Mouse (Mus musculus) thymus, adult 2 months (tissue): ENCODE measurements around the gene Cyb5r1. TPM values are rescaled to one million over a fixed set of nuclear protein-coding genes. Genes with fewer than 3 reads are reported as not detected.

Source experiments
- DNase-seq: peaks from one replicate; pipeline ENCODE4 v3.0.0; 2021
- H3K27ac ChIP-seq: fragments of 200-500 bp; 2 replicates; pipeline ENCODE4 v1.5.1; 2012; ENCODE audit warnings: low read length, control low read depth; ENCODE audit not compliant: control insufficient read depth, insufficient read depth
- H3K27me3 ChIP-seq: fragments of 200-500 bp; 2 replicates; pipeline ENCODE4 v1.6.1; 2012; ENCODE audit warnings: mild to moderate bottlenecking, low read length, moderate library complexity, mixed read lengths; ENCODE audit not compliant: control insufficient read depth, insufficient read depth
- H3K36me3 ChIP-seq: fragments of 200-500 bp; 2 replicates; pipeline ENCODE4 v1.6.1; 2012; ENCODE audit warnings: mild to moderate bottlenecking, low read length, moderate library complexity; ENCODE audit not compliant: control insufficient read depth, insufficient read depth
- H3K4me1 ChIP-seq: fragments of 200-500 bp; replicated peaks from 2 replicates; pipeline ENCODE4 v1.6.1; 2012; ENCODE audit warnings: low read length; ENCODE audit not compliant: control insufficient read depth, insufficient read depth
- H3K4me3 ChIP-seq: fragments of 200-500 bp; 2 replicates; pipeline ENCODE4 v1.5.1; 2012; ENCODE audit warnings: mild to moderate bottlenecking, low read length, control low read depth, moderate library complexity; ENCODE audit not compliant: control insufficient read depth, insufficient read depth
- CTCF ChIP-seq: fragments of 200-500 bp; IDR thresholded peaks from 2 replicates; pipeline ENCODE4 v1.5.1; 2012; ENCODE audit warnings: mild to moderate bottlenecking, control low read depth, low read length, moderate library complexity, borderline replicate concordance; ENCODE audit not compliant: control insufficient read depth, poor library complexity, insufficient read depth; ENCODE audit errors: extremely low read depth
- POLR2A ChIP-seq: fragments of 200-500 bp; IDR thresholded peaks from 2 replicates; pipeline ENCODE4 v1.6.1; 2012; ENCODE audit warnings: mild to moderate bottlenecking, low read length, control low read depth, moderate library complexity; ENCODE audit not compliant: control insufficient read depth, poor library complexity, insufficient read depth; ENCODE audit errors: extremely low read depth
- WGBS: fragments of 180-500 bp; shearing (Covaris S2); methylation state at CpG from one replicate; pipeline ENCODE4 v1.1.7; 2018; 5-methylcytosine and 5-hydroxymethylcytosine counted together
- polyA plus RNA-seq: library from polyadenylated mRNA; depleted of rRNA; stranded (reverse); fragments of >200 nt; gene quantifications from 2 replicates; pipeline ENCODE4 v1.2.3, GENCODE M21; 2012

The Cyb5r1 gene
- polyA plus RNA-seq, 1 experiment, result 47.2 TPM

DNA sequence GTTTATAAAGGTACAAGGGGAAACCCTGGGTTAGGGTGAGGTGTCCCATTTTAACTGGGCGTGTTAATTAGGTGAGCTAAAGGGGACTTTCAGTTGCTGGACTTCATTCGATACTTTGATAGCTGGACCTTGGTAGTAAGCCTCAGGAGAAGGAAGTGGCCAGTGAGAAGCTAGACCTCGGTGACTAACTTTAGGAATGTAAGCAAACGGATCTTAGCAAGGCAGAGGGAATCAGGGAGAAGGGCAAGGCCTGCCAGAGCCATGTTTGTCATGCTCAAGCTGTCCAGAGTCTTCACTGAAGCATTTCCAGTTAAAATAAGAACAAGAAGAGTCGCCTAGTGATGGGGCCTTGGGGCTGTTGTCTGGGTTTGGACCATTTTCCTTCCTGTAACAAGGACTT, 39.9 kb upstream of the Cyb5r1 start:
- TF ChIP-seq CTCF (no peak), POLR2A (no peak)
- Histone ChIP-seq H3K36me3 (no peaks in the 10 kb centered on the region), H3K4me3 (no peak overlapping the region), H3K4me1 (peaks cover 5% of the 10 kb centered on the region), H3K27ac (no peak overlapping the region), H3K27me3 (no peaks in the 10 kb centered on the region)
- DNase-seq, result no peak
- WGBS, result 79% methylated on average over 5 of the region's 5 CpGs

DNA sequence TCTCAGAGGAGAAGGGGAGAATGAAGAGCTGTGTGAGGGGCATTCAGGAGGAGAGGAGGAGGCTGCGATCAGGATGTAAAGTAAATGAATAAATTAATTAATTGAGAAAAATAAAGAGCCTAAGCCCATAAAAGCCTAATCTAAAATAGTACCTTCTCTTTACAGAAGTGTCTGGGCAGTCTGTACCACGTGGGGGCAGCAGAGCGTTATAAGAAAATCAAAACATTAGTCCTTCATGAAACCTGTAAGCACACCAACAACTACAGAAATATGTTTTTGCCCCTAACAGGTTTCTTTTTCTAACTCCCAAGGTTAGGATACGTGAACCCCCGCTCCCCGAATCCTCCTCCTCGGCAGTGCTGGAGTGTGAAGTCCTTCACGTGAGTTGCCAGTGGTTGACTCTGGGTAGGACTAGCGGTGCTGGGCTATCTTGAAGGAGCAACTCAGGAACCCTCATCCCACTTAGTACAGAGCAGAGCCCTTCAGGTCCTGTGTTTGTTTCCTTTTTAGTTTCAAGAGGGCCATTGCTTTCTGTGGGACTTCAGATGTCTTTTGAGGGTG, 36.5 kb upstream of the Cyb5r1 start:
- Histone ChIP-seq H3K4me3 (no peak overlapping the region), H3K4me1 (no peaks in the 10 kb centered on the region), H3K36me3 (no peaks in the 10 kb centered on the region), H3K27me3 (no peaks in the 10 kb centered on the region), H3K27ac (no peak overlapping the region)
- 56% methylated on average over 9 of the region's 9 CpGs for WGBS
- TF ChIP-seq POLR2A, result no peak
- no peak for TF ChIP-seq CTCF
- DNase-seq, result peak; percentile 53

DNA sequence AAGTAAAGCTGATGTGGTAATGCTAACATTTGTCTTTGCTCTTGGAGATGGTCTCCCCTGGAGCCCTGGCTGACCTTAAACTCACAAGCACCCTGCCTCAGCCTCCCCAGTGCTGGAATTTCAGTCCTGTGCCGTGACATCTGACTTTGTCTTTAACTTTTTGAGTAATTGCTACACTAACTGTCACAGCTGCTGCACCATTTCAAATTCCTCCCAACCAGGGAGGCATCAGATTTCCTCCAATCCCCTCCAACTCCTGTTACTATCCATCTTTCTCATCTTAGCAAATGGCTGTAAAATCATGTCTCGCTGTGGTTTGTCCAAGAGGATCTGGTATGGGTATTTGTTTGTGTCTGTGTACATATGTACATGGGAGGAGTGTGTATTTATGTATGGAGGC, 31.2 kb upstream of the Cyb5r1 start:
- TF ChIP-seq CTCF, result no peak
- Histone ChIP-seq H3K27ac (no peak overlapping the region), H3K27me3 (no peaks in the 10 kb centered on the region), H3K36me3 (no peaks in the 10 kb centered on the region), H3K4me3 (no peak overlapping the region), H3K4me1 (no peaks in the 10 kb centered on the region)
- WGBS, result 85% methylated on average over 2 of the region's 2 CpGs
- no peak for DNase-seq

DNA sequence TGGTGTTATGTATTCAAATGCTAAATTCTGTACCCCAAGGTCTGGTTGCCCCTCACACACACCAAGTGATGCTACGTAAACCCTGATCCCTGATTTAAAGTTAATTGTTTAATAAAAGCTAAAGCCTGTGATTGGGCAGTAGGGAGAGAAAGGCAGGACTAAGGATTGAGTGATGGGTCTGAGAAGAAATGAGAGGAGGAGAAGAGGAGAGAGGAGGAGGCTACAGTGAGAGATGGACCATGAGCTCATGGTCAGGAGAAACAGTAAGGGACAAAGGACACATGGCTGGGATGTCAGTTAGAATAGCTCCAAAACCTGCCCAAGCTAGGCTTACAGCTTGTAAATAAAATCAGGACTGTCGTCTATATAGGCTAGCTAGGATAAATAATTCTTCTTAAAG, 24.3 kb upstream of the Cyb5r1 start:
- DNase-seq, result no peak
- no peaks in the 10 kb centered on the region; the same call in 1 of the 2 replicates for H3K27me3 ChIP-seq
- H3K27ac ChIP-seq, result no peak overlapping the region
- WGBS, result 92% methylated on average over 2 of the region's 2 CpGs
- peaks cover 7% of the 10 kb centered on the region; the same call in 1 of the 2 replicates for H3K4me1 ChIP-seq
- H3K36me3 ChIP-seq, result no peaks in the 10 kb centered on the region
- no peak overlapping the region for H3K4me3 ChIP-seq
- TF ChIP-seq CTCF (no peak), POLR2A (no peak)

DNA sequence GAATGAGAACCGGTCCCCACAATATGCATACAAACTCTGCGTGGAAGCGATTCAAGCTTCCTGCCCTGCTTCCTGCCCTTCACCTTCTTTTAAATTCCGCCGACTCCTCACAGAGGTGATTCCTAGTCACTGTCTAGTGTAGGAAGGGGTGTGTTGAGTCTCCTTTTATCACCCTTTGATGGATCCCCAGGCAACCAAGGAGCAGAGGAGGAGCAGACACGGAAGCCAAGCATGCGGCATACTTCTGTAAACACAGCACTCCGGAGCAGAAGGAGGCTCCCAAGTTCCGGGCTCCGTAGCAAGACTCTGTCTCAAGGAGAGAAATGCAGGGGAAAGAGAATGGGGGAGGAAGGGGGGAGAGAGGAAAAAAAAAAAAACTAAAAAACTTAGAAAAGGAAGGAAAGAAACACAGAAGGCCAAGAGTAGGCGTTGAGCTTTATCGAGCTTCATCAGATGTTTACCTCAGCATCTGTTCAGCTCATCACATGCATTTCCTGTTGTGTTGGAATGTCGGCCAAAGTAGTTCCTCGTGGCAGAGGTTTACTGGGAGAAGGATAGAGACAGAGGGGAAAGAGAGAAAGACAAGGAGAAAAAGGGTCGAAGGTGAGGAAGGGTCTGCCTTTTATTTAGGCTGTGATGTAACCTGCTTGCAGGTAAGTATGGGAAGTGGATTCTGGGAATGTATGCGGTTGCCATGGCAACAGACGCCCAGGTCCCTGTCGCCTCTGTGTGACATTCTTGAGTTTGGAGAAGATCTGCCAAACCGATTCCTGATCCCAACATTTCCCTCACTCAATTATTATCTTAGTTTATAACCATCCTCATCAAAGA, 23.3 kb upstream of the Cyb5r1 start:
- no peak overlapping the region for H3K27ac ChIP-seq
- WGBS, result 10% methylated on average over 19 of the region's 19 CpGs
- H3K4me1 ChIP-seq, result peaks cover 7% of the 10 kb centered on the region; the same call in 1 of the 2 replicates
- H3K4me3 ChIP-seq, result no peak overlapping the region
- TF ChIP-seq CTCF, result no peak
- TF ChIP-seq POLR2A, result no peak
- H3K36me3 ChIP-seq, result no peaks in the 10 kb centered on the region
- no peaks in the 10 kb centered on the region; the same call in 1 of the 2 replicates for H3K27me3 ChIP-seq
- no peak for DNase-seq

DNA sequence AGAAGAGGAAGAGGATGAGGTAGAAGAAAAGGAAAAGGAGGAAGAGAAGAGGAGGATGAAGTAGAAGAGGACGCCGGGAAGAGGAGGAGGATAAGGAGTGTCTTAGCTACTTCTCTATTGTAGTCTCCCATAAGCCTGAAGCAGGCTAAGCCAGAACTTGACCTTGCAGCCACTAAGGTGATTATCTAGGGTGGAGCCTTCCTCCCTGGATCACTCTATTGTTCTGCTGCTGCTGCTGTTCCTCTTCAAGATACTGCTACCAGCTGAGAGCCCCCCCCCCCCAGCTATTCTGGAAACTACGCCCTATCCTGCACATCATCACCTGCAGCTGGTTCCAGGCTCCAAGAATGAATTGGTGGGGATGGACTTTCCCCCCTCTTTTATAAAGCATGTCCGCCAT, 20.8 kb upstream of the Cyb5r1 start:
- H3K36me3 ChIP-seq, result no peaks in the 10 kb centered on the region
- H3K4me3 ChIP-seq, result no peak overlapping the region
- TF ChIP-seq POLR2A (no peak), CTCF (no peak)
- H3K27me3 ChIP-seq, result no peaks in the 10 kb centered on the region; the same call in 1 of the 2 replicates
- no peak for DNase-seq
- H3K27ac ChIP-seq, result no peak overlapping the region
- WGBS, result 90% methylated on average over 4 of the region's 4 CpGs
- H3K4me1 ChIP-seq, result peaks cover 7% of the 10 kb centered on the region; the same call in 1 of the 2 replicates

DNA sequence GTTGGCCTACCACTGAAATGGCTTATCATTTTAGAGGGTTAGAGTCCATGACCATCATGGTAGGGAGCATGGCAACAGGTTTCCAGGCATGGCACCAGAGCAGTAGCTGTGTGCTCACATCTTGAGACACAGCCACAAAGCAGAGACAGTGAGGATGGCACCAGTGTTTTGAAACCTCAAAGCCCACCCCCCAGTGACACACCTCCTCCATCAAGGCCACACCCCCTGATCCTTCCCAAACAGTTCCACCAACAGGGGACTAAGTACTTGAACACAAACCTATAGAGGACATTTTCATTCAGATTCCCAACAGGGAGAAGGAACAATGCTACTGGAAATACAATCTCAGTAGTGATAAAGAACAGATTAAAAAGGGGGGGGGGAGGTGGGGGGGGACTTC, 20.2 kb upstream of the Cyb5r1 start:
- Histone ChIP-seq H3K27ac (no peak overlapping the region), H3K36me3 (no peaks in the 10 kb centered on the region), H3K4me1 (peaks cover 7% of the 10 kb centered on the region; the same call in 1 of the 2 replicates), H3K4me3 (no peak overlapping the region), H3K27me3 (no peaks in the 10 kb centered on the region; the same call in 1 of the 2 replicates)
- no peak for DNase-seq
- TF ChIP-seq POLR2A (no peak), CTCF (no peak)
